Mouse (Mus musculus) E14TG2a.4 (cell line): Measurements from ENCODE around the gene Boc.
A peak's percentile ranks its signal among the peaks of the same experiment; 100 is the strongest.

Experiments
- H3K27me3 ChIP-seq: 2 replicates; pipeline ENCODE4 v1.6.1; 2014; ENCODE audit warnings: low read length, control low read depth; ENCODE audit not compliant: insufficient read depth
- H3K36me3 ChIP-seq: 2 replicates; pipeline ENCODE4 v1.6.1; 2014; ENCODE audit warnings: low read length, control low read depth; ENCODE audit not compliant: insufficient read depth
- H3K4me1 ChIP-seq: replicated peaks from 2 replicates; pipeline ENCODE4 v1.6.1; 2014; ENCODE audit warnings: low read depth, low read length, control low read depth
- H3K4me3 ChIP-seq: replicated peaks from 2 replicates; pipeline ENCODE4 v1.5.1; 2014; ENCODE audit warnings: mild to moderate bottlenecking, low read length
- H3K9me3 ChIP-seq: 2 replicates; pipeline ENCODE4 v1.6.1; 2014; ENCODE audit warnings: low read length, control low read depth
- CTCF ChIP-seq: conservative IDR thresholded peaks from 2 replicates; pipeline ENCODE4 v1.5.1; 2014; ENCODE audit warnings: low read length
- NANOG ChIP-seq: IDR thresholded peaks from 2 replicates; pipeline ENCODE4 v1.6.1; 2014; ENCODE audit warnings: borderline replicate concordance, low read length, mixed read lengths
- POU5F1 ChIP-seq: IDR thresholded peaks from 2 replicates; pipeline ENCODE4 v1.6.1; 2014; ENCODE audit warnings: low read length, borderline replicate concordance

The Boc gene

DNA sequence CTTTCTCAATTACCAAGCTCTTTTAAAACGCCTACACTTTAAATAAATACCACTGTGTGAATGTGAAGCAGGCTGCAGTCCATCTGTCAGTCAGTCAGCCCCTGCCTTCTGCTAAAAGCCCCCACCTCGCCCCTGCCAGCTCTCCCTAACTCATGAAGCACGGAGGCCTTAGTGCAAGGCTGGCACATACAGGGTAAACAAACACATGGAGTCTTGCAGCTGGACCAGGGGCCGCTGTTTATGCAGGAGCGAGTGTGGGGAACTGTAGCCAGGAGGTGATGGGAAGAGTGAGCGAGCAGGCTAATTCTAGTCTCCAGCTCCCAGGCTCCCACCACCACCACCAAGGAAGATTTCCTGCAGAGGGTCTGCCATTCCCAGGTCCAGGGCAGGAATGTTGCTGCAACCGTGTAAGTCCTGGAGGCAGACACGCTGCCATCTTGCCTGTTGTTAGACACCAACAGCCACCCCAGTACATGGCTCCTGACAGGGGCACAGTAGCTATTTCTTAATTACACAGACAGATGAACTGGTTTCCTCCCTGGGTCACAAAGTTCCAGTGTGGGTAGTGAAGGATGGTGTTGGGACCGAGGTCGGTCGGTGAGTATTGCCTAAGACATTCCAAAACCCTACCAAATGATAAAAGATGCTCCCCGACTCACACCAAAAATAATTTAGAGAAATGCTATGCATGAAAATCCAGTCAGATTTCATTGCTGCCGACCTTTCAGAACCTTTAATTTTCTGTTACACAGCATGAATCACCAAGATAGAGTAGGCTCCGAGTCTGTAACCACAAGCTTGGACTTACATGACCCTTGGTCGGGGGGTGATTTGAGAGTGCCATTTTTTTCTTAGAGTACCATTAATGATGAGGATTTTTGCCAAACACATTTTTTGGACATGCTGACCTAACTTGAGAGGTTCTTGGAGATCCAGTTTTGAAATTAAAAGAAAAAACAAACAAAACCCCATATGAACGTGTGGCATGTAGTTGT lies 20.0 kb downstream of the Boc start:
- TF ChIP-seq NANOG = no peak
- TF ChIP-seq POU5F1 = no peak
- no peaks in the 10 kb centered on the region for H3K36me3 ChIP-seq

DNA sequence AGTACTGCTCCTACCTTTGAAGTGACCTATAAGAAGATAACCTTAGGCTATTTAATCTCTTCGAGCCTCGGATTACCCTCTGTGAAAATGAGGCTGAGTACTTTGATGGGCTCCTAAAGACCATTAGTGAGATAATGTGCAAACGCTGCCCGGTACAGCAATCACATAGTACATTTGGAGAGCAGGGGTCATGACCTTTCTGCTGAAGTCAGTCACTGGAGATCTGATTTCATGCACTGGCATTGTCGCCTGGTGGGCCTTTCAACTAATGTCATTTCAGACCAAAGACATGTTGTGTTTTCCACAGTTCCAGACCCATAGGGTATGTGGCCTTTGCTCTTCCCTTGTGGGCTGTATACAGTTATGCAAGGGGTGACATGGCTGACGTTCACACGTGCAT lies 24.6 kb downstream of the Boc start:
- Histone ChIP-seq H3K4me1 (peaks cover 41% of the 10 kb centered on the region), H3K36me3 (no peaks in the 10 kb centered on the region), H3K27me3 (peaks cover 20% of the 10 kb centered on the region), H3K4me3 (no peak overlapping the region), H3K9me3 (no peaks in the 10 kb centered on the region)
- no peak for TF ChIP-seq NANOG
- TF ChIP-seq POU5F1 = no peak
- no peak for TF ChIP-seq CTCF

More for the DNA sequence above, 20.0 kb downstream of the Boc start:
- Histone ChIP-seq H3K27me3 (no peaks in the 10 kb centered on the region; the same call in 1 of the 2 replicates), H3K9me3 (no peaks in the 10 kb centered on the region), H3K4me1 (peaks cover 18% of the 10 kb centered on the region), H3K4me3 (no peak overlapping the region)

DNA sequence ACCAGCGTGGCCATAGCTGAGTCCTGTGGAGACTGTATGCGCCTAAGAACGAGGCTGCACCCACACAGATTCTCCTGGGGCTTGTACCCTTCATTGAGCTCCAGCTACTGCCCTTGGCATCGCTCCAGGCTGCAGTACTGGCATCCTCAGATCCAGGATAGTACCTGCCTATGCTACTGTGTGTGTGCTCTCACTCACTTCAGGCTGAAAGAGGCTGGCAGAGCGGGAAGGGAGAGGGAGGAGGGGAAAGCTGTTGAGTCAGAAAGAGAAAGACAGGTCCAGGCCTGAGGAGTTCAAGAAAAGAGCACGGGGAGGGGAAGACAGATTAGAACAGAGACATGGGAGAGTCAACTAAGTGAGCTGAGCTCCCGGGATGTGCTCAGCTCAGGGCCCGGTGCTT lies 25.2 kb downstream of the Boc start:
- TF ChIP-seq CTCF = no peak
- no peak for TF ChIP-seq NANOG
- no peak for TF ChIP-seq POU5F1
- no peaks in the 10 kb centered on the region for H3K9me3 ChIP-seq
- peaks cover 20% of the 10 kb centered on the region for H3K27me3 ChIP-seq

DNA sequence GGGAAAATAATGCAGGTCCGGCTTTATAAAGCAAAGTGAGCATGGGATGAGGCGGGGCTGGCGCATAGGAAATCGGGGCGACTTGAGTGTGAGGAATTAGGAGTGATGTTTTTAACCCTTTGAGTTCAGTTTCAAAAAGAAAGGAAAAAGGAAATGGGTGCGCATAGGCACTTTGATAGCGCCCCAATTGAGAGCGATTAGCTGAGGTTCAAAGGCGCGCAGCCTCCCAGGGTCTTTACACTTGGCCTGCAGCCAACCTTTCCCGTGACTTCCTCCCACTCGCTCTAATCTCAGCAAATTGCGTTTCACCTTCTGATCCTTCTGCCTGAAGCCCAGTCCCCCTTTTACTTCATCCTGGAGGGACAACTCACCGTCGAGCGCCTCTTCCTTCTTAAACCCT lies 25.8 kb downstream of the Boc start:
- no peaks in the 10 kb centered on the region for H3K9me3 ChIP-seq
- no peaks in the 10 kb centered on the region for H3K36me3 ChIP-seq
- H3K4me1 ChIP-seq = peaks cover 44% of the 10 kb centered on the region
- peaks cover 20% of the 10 kb centered on the region for H3K27me3 ChIP-seq
- H3K4me3 ChIP-seq = no peak overlapping the region
- no peak for TF ChIP-seq POU5F1
- TF ChIP-seq NANOG = no peak
- TF ChIP-seq CTCF = no peak

More for the DNA sequence above, 25.2 kb downstream of the Boc start:
- Histone ChIP-seq H3K4me1 (peaks cover 44% of the 10 kb centered on the region), H3K36me3 (no peaks in the 10 kb centered on the region), H3K4me3 (no peak overlapping the region)

DNA sequence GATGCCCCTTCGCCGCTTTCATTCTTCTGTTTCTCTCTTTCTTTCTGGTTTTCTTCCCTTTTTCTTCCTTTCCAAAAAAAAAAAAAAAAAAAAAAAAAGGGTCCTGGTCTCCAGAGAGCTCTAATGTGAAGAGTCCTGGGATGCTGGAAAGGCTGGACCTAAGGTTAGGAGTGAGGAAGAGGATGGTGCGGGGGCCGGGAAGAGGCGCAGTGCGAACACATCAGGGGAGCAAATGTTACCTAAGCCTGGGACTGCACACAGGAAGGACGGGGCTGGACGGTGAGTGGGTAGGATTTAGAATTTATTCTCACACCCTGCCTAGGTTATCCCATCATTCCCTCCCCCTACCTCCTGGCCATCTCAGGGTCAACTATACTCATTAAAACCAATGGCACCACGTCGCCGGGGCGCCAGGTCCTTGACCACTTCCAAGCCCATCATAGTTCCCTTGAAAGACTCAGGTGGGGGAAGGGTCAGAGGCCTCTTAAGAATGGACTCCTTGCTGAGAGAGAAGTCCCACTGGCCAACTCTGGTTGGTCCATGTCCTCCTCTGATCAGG lies 27.4 kb downstream of the Boc start:
- Histone ChIP-seq H3K36me3 (no peaks in the 10 kb centered on the region), H3K4me1 (peaks cover 50% of the 10 kb centered on the region), H3K9me3 (no peaks in the 10 kb centered on the region), H3K4me3 (peak overlapping the region; percentile 49), H3K27me3 (peaks cover 20% of the 10 kb centered on the region)
- TF ChIP-seq CTCF = no peak
- no peak for TF ChIP-seq POU5F1
- no peak for TF ChIP-seq NANOG

DNA sequence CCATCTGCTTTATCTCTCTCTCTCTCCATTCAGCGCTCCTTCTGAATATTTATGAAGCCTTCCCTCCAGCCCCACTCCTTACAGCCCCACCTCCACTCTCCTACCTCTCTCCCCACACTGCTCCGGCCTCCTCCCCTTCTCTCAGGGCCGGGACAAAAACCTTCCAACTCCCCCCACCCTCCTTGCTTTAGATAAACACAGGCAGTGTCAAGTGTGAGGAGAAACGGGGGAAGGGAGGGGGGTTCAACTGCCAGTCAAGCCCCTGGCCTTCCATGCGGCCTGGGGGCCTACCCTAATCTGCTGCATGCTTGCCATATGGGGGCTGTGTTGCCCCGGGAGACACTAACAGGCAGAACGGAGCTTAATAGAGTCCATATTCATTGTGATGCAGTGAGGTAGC lies 27.9 kb downstream of the Boc start:
- Histone ChIP-seq H3K36me3 (no peaks in the 10 kb centered on the region), H3K4me3 (peak overlapping the region; percentile 49)
- TF ChIP-seq POU5F1 = no peak
- TF ChIP-seq CTCF = no peak

DNA sequence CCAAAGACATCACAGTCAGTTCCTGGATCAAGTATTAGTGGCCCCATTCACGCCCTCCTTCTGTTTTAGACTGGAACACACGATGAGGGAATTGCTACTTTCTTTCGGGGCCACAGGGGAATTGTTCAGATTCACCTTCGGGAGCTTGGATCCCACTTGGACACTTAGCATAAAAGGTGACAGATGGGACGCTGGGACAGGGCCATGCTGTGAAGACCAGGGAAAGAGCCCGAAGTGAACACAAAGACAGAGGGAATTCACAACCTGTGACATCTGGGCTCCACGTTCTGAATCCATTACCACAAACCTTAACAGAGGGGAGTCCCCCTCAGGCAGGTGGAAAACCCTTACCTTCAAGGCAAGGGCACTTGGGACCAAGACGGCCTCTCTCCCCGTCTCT lies 28.5 kb downstream of the Boc start:
- Histone ChIP-seq H3K4me3 (peak overlapping the region; percentile 49; the same call in 1 of the 2 replicates), H3K27me3 (peaks cover 20% of the 10 kb centered on the region), H3K36me3 (no peaks in the 10 kb centered on the region), H3K9me3 (no peaks in the 10 kb centered on the region), H3K4me1 (peaks cover 51% of the 10 kb centered on the region)
- TF ChIP-seq CTCF (no peak), POU5F1 (0 out of 2 replicates have a peak, but pooled peaks have one; percentile 3)

More for the DNA sequence above, 27.9 kb downstream of the Boc start:
- H3K27me3 ChIP-seq = peaks cover 20% of the 10 kb centered on the region
- peaks cover 51% of the 10 kb centered on the region for H3K4me1 ChIP-seq
- H3K9me3 ChIP-seq = no peaks in the 10 kb centered on the region

DNA sequence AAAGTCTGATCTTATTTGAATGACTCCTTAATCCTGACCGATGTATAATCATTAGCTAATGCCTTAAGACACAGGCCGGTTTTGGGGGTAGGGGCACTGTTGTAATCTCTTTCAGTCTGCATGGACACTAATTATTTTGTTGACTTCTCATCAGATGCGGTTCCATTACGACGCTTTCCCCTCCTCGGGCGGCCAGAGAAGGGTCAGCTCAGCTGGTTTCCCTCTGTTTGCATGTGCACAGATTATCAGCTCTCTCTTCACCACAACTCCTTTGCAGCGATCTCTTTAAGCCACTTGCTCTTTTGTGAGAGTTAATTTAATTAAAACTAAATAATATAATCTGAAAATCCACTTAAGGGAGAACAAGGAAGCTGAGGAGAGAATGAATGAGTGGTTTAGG lies 29.0 kb downstream of the Boc start:
- peaks cover 20% of the 10 kb centered on the region for H3K27me3 ChIP-seq
- peaks cover 51% of the 10 kb centered on the region for H3K4me1 ChIP-seq
- H3K4me3 ChIP-seq = no peak overlapping the region
- no peaks in the 10 kb centered on the region for H3K9me3 ChIP-seq
- no peaks in the 10 kb centered on the region for H3K36me3 ChIP-seq
- TF ChIP-seq CTCF (no peak), POU5F1 (no peak), NANOG (no peak)

DNA sequence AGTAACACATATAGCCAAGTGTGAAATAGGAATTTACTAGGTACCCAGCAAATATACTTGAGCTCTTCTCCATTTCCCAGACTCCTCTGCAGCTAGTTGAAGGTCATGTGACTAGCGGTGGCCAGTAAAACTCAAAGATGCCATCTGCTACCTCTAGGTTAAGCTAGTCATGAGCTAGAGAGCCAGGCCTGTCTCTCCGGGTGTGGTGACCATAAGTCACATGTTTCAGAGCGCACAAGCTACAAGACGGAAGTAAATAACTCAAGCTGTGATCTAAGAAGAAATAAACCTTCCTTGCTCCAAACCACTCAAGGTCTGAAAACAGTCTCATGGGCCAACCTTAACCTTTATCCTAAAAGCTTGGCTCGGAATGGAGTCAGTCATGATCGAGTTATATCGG lies 29.7 kb downstream of the Boc start:
- no peak for TF ChIP-seq POU5F1
- TF ChIP-seq CTCF = no peak
- TF ChIP-seq NANOG = no peak
- Histone ChIP-seq H3K9me3 (no peaks in the 10 kb centered on the region), H3K27me3 (peaks cover 20% of the 10 kb centered on the region), H3K4me3 (no peak overlapping the region), H3K4me1 (peaks cover 51% of the 10 kb centered on the region), H3K36me3 (no peaks in the 10 kb centered on the region)
